Mouse (Mus musculus) splenic B cell, adult 2 months (primary cell): ENCODE results near the gene Mgrn1.

ENCODE experiments used
- DNase-seq: peaks from one replicate; pipeline ENCODE4 v3.0.0-alpha.2; 2011; ENCODE audit warnings: low read depth, low spot score
- H3K27me3 ChIP-seq: 2 replicates; pipeline ENCODE4 v1.6.1; 2012; ENCODE audit warnings: mild to moderate bottlenecking, low read length, moderate library complexity, mixed read lengths; ENCODE audit not compliant: control insufficient read depth, poor library complexity, insufficient read depth, severe bottlenecking
- H3K36me3 ChIP-seq: 2 replicates; pipeline ENCODE4 v1.6.1; 2012; ENCODE audit warnings: mild to moderate bottlenecking, low read length, moderate library complexity, mixed read lengths; ENCODE audit not compliant: control insufficient read depth, poor library complexity, insufficient read depth, severe bottlenecking

Mgrn1 gene

DNA sequence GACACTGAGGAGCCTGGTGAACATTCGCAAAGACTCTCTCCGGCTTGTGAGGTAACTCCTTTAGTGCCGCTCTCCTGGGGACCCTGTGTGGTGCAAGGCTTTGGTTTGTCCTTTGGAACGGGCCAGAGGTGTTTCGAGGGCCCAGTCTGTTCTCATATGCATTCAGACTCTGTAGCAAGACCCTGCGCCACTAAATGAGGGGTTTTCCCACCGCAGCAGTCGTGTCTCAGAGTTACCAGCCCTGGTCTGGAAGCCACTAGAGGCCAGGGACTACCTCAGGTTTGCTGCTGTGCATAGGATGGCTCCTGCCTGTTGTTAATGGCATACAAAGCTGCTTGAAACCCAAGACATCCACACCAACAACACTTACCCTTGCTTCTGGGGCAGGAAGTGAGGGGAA lies 24.7 kb downstream of the Mgrn1 start:
- no peaks in the 10 kb centered on the region for H3K27me3 ChIP-seq
- peaks cover 8% of the 10 kb centered on the region for H3K36me3 ChIP-seq
- DNase-seq, result no peak

GRCm38 (mm10) chr16:4912074-4912648 lies 26.1 kb downstream of the Mgrn1 start:
- peaks cover 16% of the 10 kb centered on the region for H3K36me3 ChIP-seq
- no peaks in the 10 kb centered on the region for H3K27me3 ChIP-seq
- DNase-seq, result no peak

GRCm38 (mm10) chr16:4912907-4913782 lies 27.1 kb downstream of the Mgrn1 start:
- peak; percentile 79 for DNase-seq
- no peaks in the 10 kb centered on the region for H3K27me3 ChIP-seq
- peaks cover 16% of the 10 kb centered on the region for H3K36me3 ChIP-seq

GRCm38 (mm10) chr16:4913783-4914735 lies 28.0 kb downstream of the Mgrn1 start:
- Histone ChIP-seq H3K27me3 (no peaks in the 10 kb centered on the region), H3K36me3 (peaks cover 16% of the 10 kb centered on the region)
- peak; percentile 90 for DNase-seq

DNA sequence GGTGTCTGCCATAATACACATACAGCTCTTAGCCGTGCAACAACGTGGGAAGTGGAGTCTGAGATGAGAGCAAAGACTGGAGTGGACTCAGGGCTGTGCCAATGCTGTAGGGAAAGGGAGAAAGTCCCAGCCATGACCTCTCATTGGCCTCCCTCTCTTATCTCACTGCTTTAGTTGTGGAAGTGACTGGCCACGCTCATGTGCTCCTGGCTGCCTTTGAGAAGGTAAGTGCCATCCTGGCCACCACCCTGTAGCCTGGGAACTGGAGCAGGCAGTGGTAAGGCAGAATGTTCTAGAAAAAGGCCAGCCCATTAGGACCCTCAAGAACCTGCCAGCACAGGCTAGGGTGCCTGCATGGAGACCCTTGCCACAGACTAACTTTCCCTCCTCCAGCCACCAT lies 29.9 kb downstream of the Mgrn1 start:
- Histone ChIP-seq H3K27me3 (no peaks in the 10 kb centered on the region), H3K36me3 (peaks cover 13% of the 10 kb centered on the region)
- no peak for DNase-seq

GRCm38 (mm10) chr16:4916608-4917007 lies 30.6 kb downstream of the Mgrn1 start:
- no peaks in the 10 kb centered on the region for H3K27me3 ChIP-seq
- peaks cover 12% of the 10 kb centered on the region for H3K36me3 ChIP-seq
- no peak for DNase-seq

- DNase-seq, result no peak
- Histone ChIP-seq H3K36me3 (peaks cover 10% of the 10 kb centered on the region), H3K27me3 (no peaks in the 10 kb centered on the region)
These were observed 34.5 kb downstream of the Mgrn1 start for GRCm38 (mm10) chr16:4920556-4920955.

DNA sequence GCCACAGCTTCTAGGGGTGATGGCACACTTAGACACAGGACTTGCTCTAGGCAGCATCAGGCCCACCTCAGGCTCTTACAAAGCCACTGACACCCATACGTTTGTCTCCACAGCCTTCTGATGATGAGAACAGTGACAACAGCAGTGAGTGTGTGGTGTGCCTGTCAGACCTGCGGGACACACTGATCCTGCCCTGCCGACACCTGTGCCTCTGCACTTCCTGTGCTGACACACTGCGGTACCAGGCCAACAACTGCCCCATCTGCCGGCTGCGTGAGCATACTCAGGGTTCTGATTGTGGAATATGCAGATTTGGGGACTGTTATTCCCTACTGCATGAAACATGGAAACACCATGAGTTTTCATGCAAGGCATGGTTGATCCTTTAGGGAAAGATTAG lies 36.4 kb downstream of the Mgrn1 start:
- Histone ChIP-seq H3K27me3 (no peaks in the 10 kb centered on the region), H3K36me3 (peaks cover 9% of the 10 kb centered on the region)
- no peak for DNase-seq

DNA sequence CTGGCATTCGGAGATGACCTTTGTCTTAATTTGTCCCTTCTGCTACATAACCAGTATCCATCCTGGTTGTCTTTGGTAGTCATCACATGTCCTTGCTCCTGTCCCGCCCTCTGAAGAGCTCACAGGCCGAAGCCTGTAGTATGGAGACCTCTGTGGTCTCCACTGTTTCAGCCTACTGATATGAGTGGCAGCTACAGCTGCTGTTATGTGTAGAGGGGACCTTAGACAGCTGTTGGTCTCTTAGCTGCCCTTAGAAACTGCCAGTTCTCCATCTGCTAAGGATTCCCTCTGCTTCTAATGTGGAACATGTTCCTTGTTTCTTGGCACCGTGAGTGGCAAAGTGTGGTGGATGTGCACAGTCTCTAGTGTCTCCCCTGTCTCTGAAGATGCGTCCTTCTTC lies 37.9 kb downstream of the Mgrn1 start:
- Histone ChIP-seq H3K36me3 (peaks cover 16% of the 10 kb centered on the region), H3K27me3 (no peaks in the 10 kb centered on the region)
- no peak for DNase-seq

DNA sequence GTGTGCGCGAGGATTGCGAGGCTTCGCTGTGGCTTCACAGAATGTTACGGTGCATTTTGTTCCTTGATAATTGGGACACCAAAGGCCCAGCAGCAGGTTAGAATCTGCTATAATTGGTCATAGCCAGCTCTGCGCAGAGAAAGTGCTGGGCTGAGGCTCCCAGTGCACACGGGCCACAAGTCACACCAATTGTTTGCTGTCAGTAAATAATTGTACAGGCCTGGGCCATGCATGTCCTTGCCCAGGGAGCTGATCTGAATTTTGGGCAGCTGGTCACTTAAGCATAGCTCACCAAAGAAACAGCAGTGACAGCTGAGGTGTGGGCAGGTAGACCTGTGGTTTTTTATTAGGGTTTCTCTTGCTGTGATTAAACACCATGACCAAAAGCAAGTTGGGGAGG lies 41.9 kb downstream of the Mgrn1 start:
- no peak for DNase-seq
- Histone ChIP-seq H3K27me3 (no peaks in the 10 kb centered on the region), H3K36me3 (peaks cover 32% of the 10 kb centered on the region)

DNA sequence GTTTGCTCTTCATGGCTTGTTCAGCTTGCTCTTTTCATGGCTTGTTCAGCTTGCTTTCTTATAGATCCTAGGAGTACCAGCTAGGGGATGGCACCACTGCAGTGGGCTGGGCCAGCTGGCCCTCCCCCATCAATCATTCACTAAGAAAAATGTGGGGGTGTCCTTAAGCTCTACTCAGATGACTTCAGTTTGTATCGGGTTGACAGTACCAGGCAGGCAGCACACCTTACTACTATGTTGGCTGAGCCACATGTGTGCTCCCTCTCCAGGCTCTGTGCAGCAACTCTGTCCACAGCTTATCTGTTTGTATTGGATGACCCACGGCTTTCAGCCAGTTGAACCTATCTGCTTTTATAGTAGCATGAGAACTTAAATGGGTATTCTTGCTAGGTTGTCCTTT lies 42.4 kb downstream of the Mgrn1 start:
- DNase-seq, result no peak
- Histone ChIP-seq H3K36me3 (peaks cover 33% of the 10 kb centered on the region), H3K27me3 (no peaks in the 10 kb centered on the region)

DNA sequence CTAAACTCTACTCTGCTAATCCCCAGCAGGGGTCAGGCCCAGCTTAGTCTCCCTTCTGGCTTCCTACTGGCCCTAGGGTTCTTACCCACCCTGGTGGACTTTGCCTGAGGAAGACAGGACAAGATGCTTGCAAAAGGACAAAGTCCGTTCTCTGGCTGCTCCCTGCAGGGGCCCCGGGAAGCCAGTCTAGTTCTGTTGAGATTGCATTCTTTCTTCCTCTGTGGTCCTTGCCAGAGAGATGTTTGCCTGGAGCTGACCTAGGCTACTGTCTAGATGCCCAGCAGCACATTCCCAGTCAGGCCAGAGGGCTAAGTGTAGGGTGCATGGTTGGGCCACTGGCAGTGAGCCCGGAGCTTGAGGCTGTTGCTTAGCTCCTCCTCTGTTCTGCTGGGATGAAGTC lies 46.4 kb downstream of the Mgrn1 start:
- no peak for DNase-seq

GRCm38 (mm10) chr16:4935430-4935829 lies 49.4 kb downstream of the Mgrn1 start:
- Histone ChIP-seq H3K27me3 (no peaks in the 10 kb centered on the region), H3K36me3 (peaks cover 22% of the 10 kb centered on the region)
- no peak for DNase-seq

More for the DNA sequence above, 46.4 kb downstream of the Mgrn1 start:
- Histone ChIP-seq H3K27me3 (no peaks in the 10 kb centered on the region), H3K36me3 (peaks cover 32% of the 10 kb centered on the region)

DNA sequence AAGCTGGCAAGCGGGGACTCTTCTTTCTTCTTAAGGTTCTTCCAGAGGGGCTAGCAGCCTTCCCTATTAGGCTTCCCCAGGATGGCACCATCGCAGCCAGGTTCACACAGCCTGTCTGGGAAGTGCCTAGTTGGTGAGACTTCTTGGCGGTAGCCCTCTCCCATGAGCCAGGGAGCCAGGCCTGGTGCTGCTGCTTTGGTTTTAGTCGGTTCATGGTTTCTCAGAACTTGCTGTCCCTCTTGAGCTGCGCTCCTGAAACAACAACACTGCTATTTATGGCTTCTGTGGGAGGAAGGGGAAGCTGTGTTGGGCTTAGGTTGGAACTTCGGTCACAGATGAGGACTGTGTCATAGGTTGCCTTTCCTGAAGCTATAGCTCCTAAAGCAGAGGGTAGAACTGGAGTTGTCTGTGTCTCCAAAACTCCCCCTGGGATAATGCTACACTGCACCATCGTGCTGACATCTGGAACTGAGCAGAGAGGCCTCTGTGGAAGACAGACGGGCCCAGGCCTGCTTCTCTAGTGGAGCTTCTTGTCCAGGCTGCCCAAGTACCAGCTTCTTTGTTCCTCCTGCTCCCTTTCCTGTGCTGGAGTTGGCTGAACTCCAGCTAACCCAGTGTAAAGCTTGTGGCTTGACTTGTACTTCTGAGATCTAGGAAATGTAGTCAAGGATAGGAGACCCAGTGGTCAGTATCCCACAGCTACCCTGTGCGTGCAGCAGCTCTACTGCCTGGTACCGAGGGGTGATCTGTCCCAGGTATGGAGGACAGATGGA lies 50.1 kb downstream of the Mgrn1 start:
- Histone ChIP-seq H3K27me3 (no peaks in the 10 kb centered on the region), H3K36me3 (peaks cover 19% of the 10 kb centered on the region)
- DNase-seq, result no peak
